Mouse (Mus musculus): ENCODE results near the gene Rabep2. TPM values are rescaled to one million over a fixed set of nuclear protein-coding genes. Genes with fewer than 3 reads are reported as not detected.

The Rabep2 gene
- polyA plus RNA-seq, 1 experiment from 2014 or later, result 28.4 TPM

GRCm38 (mm10) chr7:126471361-126471760 is 42.8 kb downstream of the Rabep2 start:
- Histone ChIP-seq H3K36me3 (ENCODE audit: control insufficient read depth, insufficient read depth, low read length) (peaks cover 51% of the 10 kb centered on the region), H3K9me3 (ENCODE audit: control insufficient read depth, low read depth, low read length) (no peaks in the 10 kb centered on the region), H3K27me3 (ENCODE audit: control insufficient read depth, insufficient read depth, low read length) (no peaks in the 10 kb centered on the region), H3K4me2 (replicated peaks; ENCODE audit: low read depth, low read length) (no peak overlapping the region), H3K4me3 (ENCODE audit: low read depth, low read length) (no peak overlapping the region), H3K4me1 (ENCODE audit: control insufficient read depth, insufficient read depth, low read length) (peaks cover 11% of the 10 kb centered on the region), H3K9ac (replicated peaks; ENCODE audit: low read depth, low read length) (no peak overlapping the region), H3K27ac (ENCODE audit: low read length) (no peak overlapping the region)
- no peak for ATAC-seq (ENCODE audit: insufficient number of reproducible peaks, insufficient read depth, low FRiP score, low read depth)
- WGBS, result 89% methylated on average over 5 of the region's 5 CpGs

DNA sequence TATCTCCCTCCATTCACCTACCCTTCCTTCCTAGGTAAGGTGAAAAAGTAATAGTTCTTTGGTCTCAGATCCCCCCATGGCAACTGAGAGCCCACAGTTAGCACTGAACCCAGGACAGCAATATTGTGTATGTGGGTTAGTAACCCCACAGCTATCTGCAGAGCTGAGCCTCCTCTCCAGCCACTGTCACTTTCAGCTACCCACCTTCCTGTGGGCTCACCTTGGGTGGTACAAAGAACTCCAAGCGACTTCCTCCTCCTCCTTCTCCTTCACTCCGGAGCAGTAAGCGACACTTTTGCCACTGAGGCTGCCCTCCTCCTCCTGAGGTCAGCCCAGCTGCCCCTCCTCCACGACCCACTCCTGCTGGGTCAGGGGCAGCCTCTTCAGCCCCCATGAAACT is 43.3 kb downstream of the Rabep2 start:
- no peak for ATAC-seq (ENCODE audit: insufficient number of reproducible peaks, insufficient read depth, low FRiP score, low read depth)
- Histone ChIP-seq H3K4me2 (replicated peaks; ENCODE audit: low read depth, low read length) (no peak overlapping the region), H3K9me3 (ENCODE audit: control insufficient read depth, low read depth, low read length) (no peaks in the 10 kb centered on the region), H3K4me1 (ENCODE audit: control insufficient read depth, insufficient read depth, low read length) (peaks cover 11% of the 10 kb centered on the region), H3K36me3 (ENCODE audit: control insufficient read depth, insufficient read depth, low read length) (peaks cover 51% of the 10 kb centered on the region), H3K9ac (replicated peaks; ENCODE audit: low read depth, low read length) (no peak overlapping the region), H3K4me3 (ENCODE audit: low read depth, low read length) (no peak overlapping the region), H3K27me3 (ENCODE audit: control insufficient read depth, insufficient read depth, low read length) (no peaks in the 10 kb centered on the region), H3K27ac (ENCODE audit: low read length) (no peak overlapping the region)
- whole genome bisulfite sequencing, result 84% methylated on average over 4 of the region's 4 CpGs

DNA sequence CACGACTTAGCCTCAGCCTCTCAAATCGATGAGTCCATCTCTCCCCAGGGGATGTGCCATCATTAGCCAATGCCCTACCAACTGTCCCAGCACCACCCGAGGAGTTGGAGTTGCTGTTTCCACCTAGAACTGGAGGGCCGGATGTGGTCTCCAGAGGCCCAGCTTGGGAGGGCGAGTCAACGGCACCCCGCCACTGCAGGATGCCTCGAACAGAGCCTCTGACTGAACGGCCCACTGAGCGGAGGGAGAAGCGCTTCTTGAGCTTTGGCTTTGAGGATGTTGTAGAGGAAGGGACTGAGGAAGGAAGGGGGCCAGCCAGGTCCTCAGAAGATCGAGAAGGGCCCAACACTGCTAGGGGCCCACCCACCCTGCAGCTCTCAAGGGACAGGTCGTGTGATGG is 43.7 kb downstream of the Rabep2 start:
- no peak for ATAC-seq (ENCODE audit: insufficient number of reproducible peaks, insufficient read depth, low FRiP score, low read depth)
- Histone ChIP-seq H3K4me2 (replicated peaks; ENCODE audit: low read depth, low read length) (no peak overlapping the region), H3K4me3 (ENCODE audit: low read depth, low read length) (no peak overlapping the region), H3K9me3 (ENCODE audit: control insufficient read depth, low read depth, low read length) (no peaks in the 10 kb centered on the region), H3K27me3 (ENCODE audit: control insufficient read depth, insufficient read depth, low read length) (no peaks in the 10 kb centered on the region), H3K4me1 (ENCODE audit: control insufficient read depth, insufficient read depth, low read length) (peaks cover 11% of the 10 kb centered on the region), H3K27ac (ENCODE audit: low read length) (no peak overlapping the region), H3K9ac (replicated peaks; ENCODE audit: low read depth, low read length) (no peak overlapping the region), H3K36me3 (ENCODE audit: control insufficient read depth, insufficient read depth, low read length) (peaks cover 48% of the 10 kb centered on the region)
- WGBS, result 87% methylated on average over 13 of the region's 13 CpGs

- peaks cover 44% of the 10 kb centered on the region for H3K36me3 ChIP-seq (ENCODE audit: control insufficient read depth, insufficient read depth, low read length)
- H3K27me3 ChIP-seq (ENCODE audit: control insufficient read depth, insufficient read depth, low read length), result no peaks in the 10 kb centered on the region
- no peak overlapping the region for H3K4me3 ChIP-seq (ENCODE audit: low read depth, low read length)
- H3K4me2 ChIP-seq (replicated peaks; ENCODE audit: low read depth, low read length), result no peak overlapping the region
- peaks cover 11% of the 10 kb centered on the region for H3K4me1 ChIP-seq (ENCODE audit: control insufficient read depth, insufficient read depth, low read length)
- no peaks in the 10 kb centered on the region for H3K9me3 ChIP-seq (ENCODE audit: control insufficient read depth, low read depth, low read length)
- no peak overlapping the region for H3K27ac ChIP-seq (ENCODE audit: low read length)
- 92% methylated on average over 16 of the region's 16 CpGs for WGBS
- H3K9ac ChIP-seq (replicated peaks; ENCODE audit: low read depth, low read length), result no peak overlapping the region
- no peak for ATAC-seq (ENCODE audit: insufficient number of reproducible peaks, insufficient read depth, low FRiP score, low read depth)
Measured at GRCm38 (mm10) chr7:126472713-126473112, 44.2 kb downstream of the Rabep2 start.

GRCm38 (mm10) chr7:126473470-126474086 is 45.0 kb downstream of the Rabep2 start:
- Histone ChIP-seq H3K4me2 (replicated peaks; ENCODE audit: low read depth, low read length) (peak overlapping the region; percentile 78), H3K27ac (ENCODE audit: low read length) (no peak overlapping the region), H3K27me3 (ENCODE audit: control insufficient read depth, insufficient read depth, low read length) (no peaks in the 10 kb centered on the region), H3K4me3 (ENCODE audit: low read depth, low read length) (peak overlapping the region; percentile 62), H3K4me1 (ENCODE audit: control insufficient read depth, insufficient read depth, low read length) (peaks cover 11% of the 10 kb centered on the region), H3K9me3 (ENCODE audit: control insufficient read depth, low read depth, low read length) (no peaks in the 10 kb centered on the region), H3K9ac (replicated peaks; ENCODE audit: low read depth, low read length) (0 out of 2 replicates have a peak overlapping the region, but pooled peaks have one; percentile 93), H3K36me3 (ENCODE audit: control insufficient read depth, insufficient read depth, low read length) (peaks cover 35% of the 10 kb centered on the region)
- ATAC-seq (ENCODE audit: insufficient number of reproducible peaks, insufficient read depth, low FRiP score, low read depth), result no peak
- WGBS, result 80% methylated on average over 9 of the region's 9 CpGs

DNA sequence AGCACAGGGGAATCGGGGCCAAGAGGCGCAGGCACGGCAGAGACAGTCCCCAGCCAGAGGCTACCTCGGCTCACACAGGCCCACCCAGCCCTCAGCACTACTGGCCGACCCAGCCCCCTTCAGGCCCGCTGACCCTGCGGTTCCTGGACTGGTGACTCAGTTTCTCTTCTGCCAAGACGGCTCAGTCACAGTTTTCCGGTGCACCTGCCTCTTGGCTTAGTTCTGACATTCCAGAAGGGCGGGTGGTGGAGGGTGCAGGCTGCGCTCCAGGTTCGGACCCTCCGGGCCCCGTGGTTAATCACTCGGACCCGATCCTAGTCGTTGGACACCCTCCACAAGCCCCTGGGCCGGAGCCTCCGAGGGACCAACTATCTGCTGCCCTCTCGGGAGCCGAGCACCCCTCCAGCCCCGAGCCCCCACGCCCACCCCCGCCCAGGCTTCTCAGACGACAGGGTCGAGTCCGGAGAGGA is 46.0 kb downstream of the Rabep2 start:
- H3K27ac ChIP-seq (ENCODE audit: low read length), result peak overlapping the region; percentile 84; the same call in 1 of the 2 replicates
- peaks cover 26% of the 10 kb centered on the region for H3K36me3 ChIP-seq (ENCODE audit: control insufficient read depth, insufficient read depth, low read length)
- no peaks in the 10 kb centered on the region for H3K27me3 ChIP-seq (ENCODE audit: control insufficient read depth, insufficient read depth, low read length)
- peak overlapping the region; percentile 78 for H3K4me2 ChIP-seq (replicated peaks; ENCODE audit: low read depth, low read length)
- no peaks in the 10 kb centered on the region for H3K9me3 ChIP-seq (ENCODE audit: control insufficient read depth, low read depth, low read length)
- 2% methylated on average over 27 of the region's 27 CpGs for WGBS
- peak; percentile 25; the same call in 1 of the 2 replicates for ATAC-seq (ENCODE audit: insufficient number of reproducible peaks, insufficient read depth, low FRiP score, low read depth)
- H3K4me1 ChIP-seq (ENCODE audit: control insufficient read depth, insufficient read depth, low read length), result peaks cover 11% of the 10 kb centered on the region
- H3K4me3 ChIP-seq (ENCODE audit: low read depth, low read length), result peak overlapping the region; percentile 62
- peak overlapping the region; percentile 93 for H3K9ac ChIP-seq (replicated peaks; ENCODE audit: low read depth, low read length)

GRCm38 (mm10) chr7:126474993-126475581 is 46.5 kb downstream of the Rabep2 start, which contains the start of gene Sh2b1:
TSS of gene Sh2b1 (minus strand) at chr7:126475424.
- no peaks in the 10 kb centered on the region for H3K27me3 ChIP-seq (ENCODE audit: control insufficient read depth, insufficient read depth, low read length)
- peak within 1 kb of the TSS; percentile 62 for H3K4me3 ChIP-seq (ENCODE audit: low read depth, low read length)
- under 1% methylated on average over 52 of the region's 53 CpGs for WGBS
- peak within 1 kb of the TSS; percentile 78 for H3K4me2 ChIP-seq (replicated peaks; ENCODE audit: low read depth, low read length)
- peaks cover 23% of the 10 kb centered on the region for H3K36me3 ChIP-seq (ENCODE audit: control insufficient read depth, insufficient read depth, low read length)
- H3K9ac ChIP-seq (replicated peaks; ENCODE audit: low read depth, low read length), result peak within 1 kb of the TSS; percentile 93
- peak; percentile 91 for ATAC-seq (ENCODE audit: insufficient number of reproducible peaks, insufficient read depth, low FRiP score, low read depth)
- H3K9me3 ChIP-seq (ENCODE audit: control insufficient read depth, low read depth, low read length), result no peaks in the 10 kb centered on the region
- H3K27ac ChIP-seq (ENCODE audit: low read length), result peak within 1 kb of the TSS; percentile 84; the same call in 1 of the 2 replicates
- H3K4me1 ChIP-seq (ENCODE audit: control insufficient read depth, insufficient read depth, low read length), result peaks cover 11% of the 10 kb centered on the region

- no peak overlapping the region for H3K27ac ChIP-seq (ENCODE audit: low read length)
- no peak overlapping the region for H3K4me2 ChIP-seq (replicated peaks; ENCODE audit: low read depth, low read length)
- no peaks in the 10 kb centered on the region for H3K36me3 ChIP-seq (ENCODE audit: control insufficient read depth, insufficient read depth, low read length)
- no peaks in the 10 kb centered on the region for H3K27me3 ChIP-seq (ENCODE audit: control insufficient read depth, insufficient read depth, low read length)
- no peaks in the 10 kb centered on the region for H3K4me1 ChIP-seq (ENCODE audit: control insufficient read depth, insufficient read depth, low read length)
- H3K4me3 ChIP-seq (ENCODE audit: low read depth, low read length), result no peak overlapping the region
- WGBS, result 27% methylated on average over 5 of the region's 5 CpGs
- H3K9me3 ChIP-seq (ENCODE audit: control insufficient read depth, low read depth, low read length), result peaks cover 3% of the 10 kb centered on the region; the same call in 1 of the 2 replicates
- H3K9ac ChIP-seq (replicated peaks; ENCODE audit: low read depth, low read length), result no peak overlapping the region
- no peak for ATAC-seq (ENCODE audit: insufficient number of reproducible peaks, insufficient read depth, low FRiP score, low read depth)
Measured at GRCm38 (mm10) chr7:126481699-126482098, 53.1 kb downstream of the Rabep2 start.

All from stomach, embryonic 14.5 days (tissue).